Mouse (Mus musculus) embryonic facial prominence, embryonic 12.5 days (tissue): ENCODE measurements at regions not wholly inside any gene's neighbourhood (a gene's known extent, or its start where the extent isn't known, plus 50 kb on each side); places are given as distances from the start of the nearest gene placed in this dataset.

ENCODE experiments used
- ATAC-seq: fragments of 200-750 bp; cut with Nextera tagmentation; 2 replicates; pipeline ENCODE4 v1.8.0; 2017; ENCODE audit not compliant: insufficient number of reproducible peaks, insufficient read depth, low FRiP score, low TSS enrichment
- H3K27ac ChIP-seq: fragments of 300-500 bp; sonication (generic); 2 replicates; pipeline ENCODE4 v1.5.1; 2016; ENCODE audit warnings: mild to moderate bottlenecking
- H3K27me3 ChIP-seq: fragments of 300-500 bp; sonication (generic); 2 replicates; pipeline ENCODE4 v1.6.1; 2016; ENCODE audit warnings: mild to moderate bottlenecking, moderate library complexity
- H3K36me3 ChIP-seq: fragments of 300-500 bp; sonication (generic); 2 replicates; pipeline ENCODE4 v1.6.1; 2016; ENCODE audit warnings: mild to moderate bottlenecking
- H3K4me1 ChIP-seq: fragments of 300-500 bp; sonication (generic); 2 replicates; pipeline ENCODE4 v1.6.1; 2016
- H3K4me2 ChIP-seq: fragments of 300-500 bp; sonication (generic); replicated peaks from 2 replicates; pipeline ENCODE4 v1.6.1; 2016; ENCODE audit warnings: mild to moderate bottlenecking, moderate library complexity
- H3K4me3 ChIP-seq: fragments of 300-500 bp; sonication (generic); 2 replicates; pipeline ENCODE4 v1.5.1; 2016; ENCODE audit warnings: mild to moderate bottlenecking
- H3K9ac ChIP-seq: fragments of 300-500 bp; sonication (generic); 2 replicates; pipeline ENCODE4 v1.6.1; 2016; ENCODE audit warnings: mild to moderate bottlenecking, moderate library complexity
- H3K9me3 ChIP-seq: fragments of 300-500 bp; sonication (generic); 2 replicates; pipeline ENCODE4 v1.6.1; 2016; ENCODE audit warnings: mild to moderate bottlenecking, moderate library complexity
- WGBS: fragments of 180-500 bp; shearing (Covaris S2); methylation state at CpG from one replicate; pipeline ENCODE4 v1.1.7; 2016; 5-methylcytosine and 5-hydroxymethylcytosine counted together

- no peaks in the 10 kb centered on the region for H3K36me3 ChIP-seq
- no peak overlapping the region for H3K27ac ChIP-seq
- WGBS, result 88% methylated on average over 8 of the region's 8 CpGs
- H3K4me2 ChIP-seq, result no peak overlapping the region
- H3K27me3 ChIP-seq, result no peaks in the 10 kb centered on the region
- no peak overlapping the region for H3K4me3 ChIP-seq
- no peaks in the 10 kb centered on the region for H3K9me3 ChIP-seq
- no peak for ATAC-seq
- H3K9ac ChIP-seq, result no peak overlapping the region
- no peaks in the 10 kb centered on the region for H3K4me1 ChIP-seq
These were observed 74.8 kb upstream of the Btg3 start for GRCm38 (mm10) chr16:78451750-78452149.

GRCm38 (mm10) chr16:78451251-78451650, 74.3 kb upstream of the Btg3 start:
- Histone ChIP-seq H3K4me1 (no peaks in the 10 kb centered on the region), H3K27ac (no peak overlapping the region), H3K4me2 (no peak overlapping the region), H3K27me3 (no peaks in the 10 kb centered on the region), H3K9me3 (no peaks in the 10 kb centered on the region), H3K4me3 (no peak overlapping the region), H3K9ac (no peak overlapping the region), H3K36me3 (no peaks in the 10 kb centered on the region)
- 69% methylated on average over 11 of the region's 11 CpGs for WGBS
- ATAC-seq, result no peak

GRCm38 (mm10) chr16:78449231-78449630, 72.2 kb upstream of the Btg3 start:
- Histone ChIP-seq H3K27me3 (no peaks in the 10 kb centered on the region), H3K9me3 (0 out of 2 replicates have a peak, but pooled peaks cover 3% of the 10 kb centered on the region), H3K36me3 (no peaks in the 10 kb centered on the region), H3K4me2 (no peak overlapping the region), H3K9ac (no peak overlapping the region), H3K27ac (no peak overlapping the region), H3K4me3 (no peak overlapping the region), H3K4me1 (no peaks in the 10 kb centered on the region)
- ATAC-seq, result no peak
- WGBS, result 87% methylated on average over 8 of the region's 8 CpGs

GRCm38 (mm10) chr16:78443262-78443661, 66.3 kb upstream of the Btg3 start:
- 0 out of 2 replicates have a peak, but pooled peaks cover 3% of the 10 kb centered on the region for H3K9me3 ChIP-seq
- no peak overlapping the region for H3K27ac ChIP-seq
- WGBS, result 91% methylated on average over 8 of the region's 8 CpGs
- ATAC-seq, result no peak
- H3K36me3 ChIP-seq, result no peaks in the 10 kb centered on the region
- H3K27me3 ChIP-seq, result no peaks in the 10 kb centered on the region
- H3K4me3 ChIP-seq, result no peak overlapping the region
- no peak overlapping the region for H3K4me2 ChIP-seq
- H3K4me1 ChIP-seq, result no peaks in the 10 kb centered on the region
- no peak overlapping the region for H3K9ac ChIP-seq

GRCm38 (mm10) chr16:78442830-78443229, 65.8 kb upstream of the Btg3 start:
- Histone ChIP-seq H3K27me3 (no peaks in the 10 kb centered on the region), H3K4me1 (no peaks in the 10 kb centered on the region), H3K27ac (no peak overlapping the region), H3K36me3 (no peaks in the 10 kb centered on the region), H3K9me3 (0 out of 2 replicates have a peak, but pooled peaks cover 3% of the 10 kb centered on the region), H3K4me2 (no peak overlapping the region), H3K4me3 (no peak overlapping the region), H3K9ac (no peak overlapping the region)
- ATAC-seq, result no peak
- WGBS, result 85% methylated on average over 7 of the region's 7 CpGs

- ATAC-seq, result no peak
- Histone ChIP-seq H3K9ac (no peak overlapping the region), H3K36me3 (no peaks in the 10 kb centered on the region), H3K4me2 (no peak overlapping the region), H3K9me3 (0 out of 2 replicates have a peak, but pooled peaks cover 3% of the 10 kb centered on the region), H3K27ac (no peak overlapping the region), H3K4me1 (no peaks in the 10 kb centered on the region), H3K27me3 (no peaks in the 10 kb centered on the region), H3K4me3 (no peak overlapping the region)
- WGBS, result 92% methylated on average over 6 of the region's 6 CpGs
These were observed 65.0 kb upstream of the Btg3 start for GRCm38 (mm10) chr16:78441961-78442360.

GRCm38 (mm10) chr16:78435707-78436106, 58.7 kb upstream of the Btg3 start:
- Histone ChIP-seq H3K4me3 (no peak overlapping the region), H3K27ac (no peak overlapping the region), H3K4me2 (no peak overlapping the region), H3K27me3 (no peaks in the 10 kb centered on the region), H3K4me1 (no peaks in the 10 kb centered on the region), H3K9me3 (no peaks in the 10 kb centered on the region), H3K36me3 (no peaks in the 10 kb centered on the region), H3K9ac (no peak overlapping the region)
- WGBS, result 79% methylated on average over 5 of the region's 5 CpGs
- no peak for ATAC-seq

GRCm38 (mm10) chr16:78427470-78428041, 50.6 kb upstream of the Btg3 start:
- Histone ChIP-seq H3K4me3 (no peak overlapping the region), H3K4me2 (peak overlapping the region; percentile 32), H3K27ac (no peak overlapping the region), H3K27me3 (no peaks in the 10 kb centered on the region), H3K9me3 (no peaks in the 10 kb centered on the region), H3K9ac (no peak overlapping the region), H3K36me3 (no peaks in the 10 kb centered on the region), H3K4me1 (no peaks in the 10 kb centered on the region)
- 41% methylated on average over 16 of the region's 16 CpGs for WGBS
- no peak for ATAC-seq
